Mouse (Mus musculus): ENCODE data around the gene Pkmyt1. TPM values are rescaled to one million over a fixed set of nuclear protein-coding genes. Genes with fewer than 3 reads are reported as not detected.
A peak's percentile ranks its signal among the peaks of the same experiment; 100 is the strongest.

Gene Pkmyt1
- polyA plus RNA-seq, 1 experiment from 2014 or later, result 57.9 TPM

DNA sequence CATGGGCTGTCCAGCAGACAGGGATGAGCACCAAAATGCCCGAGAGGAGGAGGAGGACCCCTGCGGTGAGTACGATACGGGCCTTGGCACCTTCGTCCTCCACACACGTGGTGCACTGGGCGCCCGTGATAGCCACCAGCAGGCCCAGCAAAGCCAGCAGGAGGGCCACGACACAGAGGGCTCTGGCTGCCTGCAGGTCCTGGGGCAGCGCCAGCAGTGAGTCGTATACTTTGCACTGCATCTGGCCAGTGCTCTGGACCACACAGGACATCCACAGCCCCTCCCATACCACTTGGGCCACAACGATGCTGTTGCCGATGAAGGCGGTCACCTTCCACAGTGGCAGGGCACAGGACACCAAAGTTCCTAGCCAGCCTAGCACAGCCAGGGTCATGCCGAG, 42.9 kb upstream of the Pkmyt1 start:
- no peak overlapping the region for H3K9ac ChIP-seq (ENCODE audit: low read length)
- peaks cover 47% of the 10 kb centered on the region for H3K27me3 ChIP-seq (replicated peaks; ENCODE audit: control insufficient read depth, insufficient read depth, low read length)
- no peaks in the 10 kb centered on the region for H3K9me3 ChIP-seq (ENCODE audit: control insufficient read depth, low read length)
- H3K27ac ChIP-seq (ENCODE audit: low read depth), result no peak overlapping the region
- H3K4me2 ChIP-seq (ENCODE audit: low read length), result no peak overlapping the region
- ATAC-seq (replicated peaks; ENCODE audit: low FRiP score, low TSS enrichment, low read depth) (no peak; the same call in 1 of the 2 replicates), DNase-seq (ENCODE audit: low spot score) (no peak)
- H3K4me3 ChIP-seq (ENCODE audit: low read depth, low read length), result no peak overlapping the region
- no peaks in the 10 kb centered on the region for H3K36me3 ChIP-seq (ENCODE audit: control insufficient read depth, insufficient read depth, low read length)
- H3K4me1 ChIP-seq (replicated peaks; ENCODE audit: control insufficient read depth, insufficient read depth, low read length), result no peaks in the 10 kb centered on the region
- 21% methylated on average over 15 of the region's 15 CpGs for WGBS

DNA sequence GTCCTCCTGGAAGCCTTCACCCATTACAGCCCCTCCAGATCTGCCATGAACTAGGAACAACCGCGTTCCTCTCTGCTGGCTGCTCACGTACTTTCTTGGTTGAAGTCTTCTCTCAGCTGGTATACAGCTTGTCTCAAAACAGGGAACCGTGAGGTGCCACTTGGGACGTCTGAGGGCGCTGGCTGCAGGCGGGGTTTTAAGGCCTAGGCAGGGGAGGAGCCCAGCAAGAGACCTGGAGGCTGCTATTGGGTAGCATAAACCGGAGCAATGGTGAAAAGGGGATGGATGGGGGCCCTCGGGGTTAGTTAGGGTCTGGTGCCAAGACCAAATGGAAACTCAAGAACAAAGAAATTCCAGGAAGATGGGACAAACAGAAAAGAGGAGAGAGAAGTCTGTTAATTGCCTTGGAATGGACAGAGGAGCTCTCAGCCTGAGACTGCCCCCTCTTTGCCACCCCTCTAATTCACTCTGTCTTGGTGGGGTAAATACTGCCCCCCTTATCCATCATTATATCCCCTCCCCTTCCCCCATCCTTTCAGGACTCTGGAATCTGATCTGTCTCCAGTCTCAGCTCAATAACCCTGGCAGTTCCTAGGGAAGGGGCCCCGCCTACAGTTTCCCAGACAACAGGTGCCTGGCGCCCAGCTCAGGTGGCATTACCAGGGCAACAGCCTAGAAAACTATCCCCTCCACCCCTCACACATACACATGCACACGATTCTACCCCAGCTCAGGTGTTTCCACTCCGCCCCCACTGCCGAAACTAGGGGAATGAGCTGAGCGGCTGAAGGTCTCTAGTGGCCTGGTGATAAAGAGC, 42.1 kb upstream of the Pkmyt1 start, which contains the start of gene Cldn9:
Cldn9 (minus strand) TSS at position 171 of the 817 bp plus-strand sequence.
- Histone ChIP-seq H3K9ac (ENCODE audit: low read length) (no peak within 1 kb of the TSS), H3K9me3 (ENCODE audit: control insufficient read depth, low read length) (no peaks in the 10 kb centered on the region), H3K4me1 (replicated peaks; ENCODE audit: control insufficient read depth, insufficient read depth, low read length) (no peaks in the 10 kb centered on the region), H3K27me3 (replicated peaks; ENCODE audit: control insufficient read depth, insufficient read depth, low read length) (peaks cover 39% of the 10 kb centered on the region), H3K27ac (ENCODE audit: low read depth) (no peak within 1 kb of the TSS), H3K4me2 (ENCODE audit: low read length) (no peak within 1 kb of the TSS), H3K36me3 (ENCODE audit: control insufficient read depth, insufficient read depth, low read length) (no peaks in the 10 kb centered on the region), H3K4me3 (ENCODE audit: low read depth, low read length) (no peak within 1 kb of the TSS)
- ATAC-seq (replicated peaks; ENCODE audit: low FRiP score, low TSS enrichment, low read depth) (peak; percentile 38; the same call in 1 of the 2 replicates), DNase-seq (ENCODE audit: low spot score) (no peak)
- WGBS, result 23% methylated on average over 15 of the region's 15 CpGs

DNA sequence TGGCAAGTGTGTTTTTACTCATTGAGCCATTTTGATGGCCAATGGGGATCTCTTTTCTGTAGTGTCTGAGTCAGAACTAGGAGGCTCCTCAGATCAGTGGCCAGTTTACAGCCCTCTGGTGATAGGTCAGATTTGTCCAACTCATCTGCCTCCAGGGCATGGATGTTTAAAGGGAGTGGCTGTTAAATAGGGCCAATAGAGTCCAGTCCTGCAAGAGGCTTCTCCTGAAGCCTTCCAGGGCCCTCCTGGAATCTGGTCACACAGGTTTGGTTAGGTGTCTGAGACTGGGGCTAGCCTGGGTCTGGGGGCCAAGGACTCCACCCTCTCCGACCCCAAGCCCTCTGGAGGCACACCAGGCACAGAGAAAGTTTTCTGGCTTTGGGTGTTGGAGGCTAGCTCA, 31.6 kb upstream of the Pkmyt1 start:
- ATAC-seq (replicated peaks; ENCODE audit: low FRiP score, low TSS enrichment, low read depth), result peak; percentile 70

GRCm38 (mm10) chr17:23695801-23696200, 30.3 kb upstream of the Pkmyt1 start:
- H3K36me3 ChIP-seq (ENCODE audit: control insufficient read depth, insufficient read depth, low read length), result no peaks in the 10 kb centered on the region
- H3K9ac ChIP-seq (ENCODE audit: low read length), result no peak overlapping the region
- no peak overlapping the region for H3K4me2 ChIP-seq (ENCODE audit: low read length)
- WGBS, result 11% methylated on average over 3 of the region's 3 CpGs
- H3K27me3 ChIP-seq (replicated peaks; ENCODE audit: control insufficient read depth, insufficient read depth, low read length), result peaks cover 18% of the 10 kb centered on the region; the same call in 1 of the 2 replicates
- no peak overlapping the region for H3K27ac ChIP-seq (ENCODE audit: low read depth)
- H3K9me3 ChIP-seq (ENCODE audit: control insufficient read depth, low read length), result no peaks in the 10 kb centered on the region
- no peak overlapping the region for H3K4me3 ChIP-seq (ENCODE audit: low read depth, low read length)
- no peak for ATAC-seq (replicated peaks; ENCODE audit: low FRiP score, low TSS enrichment, low read depth)
- H3K4me1 ChIP-seq (replicated peaks; ENCODE audit: control insufficient read depth, insufficient read depth, low read length), result no peaks in the 10 kb centered on the region; the same call in 1 of the 2 replicates
- DNase-seq (ENCODE audit: low spot score), result no peak

More for the DNA sequence above, 31.6 kb upstream of the Pkmyt1 start:
- H3K4me1 ChIP-seq (replicated peaks; ENCODE audit: control insufficient read depth, insufficient read depth, low read length), result no peaks in the 10 kb centered on the region; the same call in 1 of the 2 replicates
- no peak overlapping the region for H3K27ac ChIP-seq (ENCODE audit: low read depth)
- H3K4me2 ChIP-seq (ENCODE audit: low read length), result no peak overlapping the region
- no peak overlapping the region for H3K4me3 ChIP-seq (ENCODE audit: low read depth, low read length)
- 62% methylated on average over 1 of the region's 1 CpGs for WGBS
- H3K36me3 ChIP-seq (ENCODE audit: control insufficient read depth, insufficient read depth, low read length), result no peaks in the 10 kb centered on the region
- H3K27me3 ChIP-seq (replicated peaks; ENCODE audit: control insufficient read depth, insufficient read depth, low read length), result peaks cover 10% of the 10 kb centered on the region; the same call in 1 of the 2 replicates
- DNase-seq (ENCODE audit: low spot score), result no peak
- H3K9ac ChIP-seq (ENCODE audit: low read length), result no peak overlapping the region
- no peaks in the 10 kb centered on the region for H3K9me3 ChIP-seq (ENCODE audit: control insufficient read depth, low read length)

- no peaks in the 10 kb centered on the region; the same call in 1 of the 2 replicates for H3K4me1 ChIP-seq (replicated peaks; ENCODE audit: control insufficient read depth, insufficient read depth, low read length)
Measured at GRCm38 (mm10) chr17:23699131-23700077, 26.7 kb upstream of the Pkmyt1 start.

DNA sequence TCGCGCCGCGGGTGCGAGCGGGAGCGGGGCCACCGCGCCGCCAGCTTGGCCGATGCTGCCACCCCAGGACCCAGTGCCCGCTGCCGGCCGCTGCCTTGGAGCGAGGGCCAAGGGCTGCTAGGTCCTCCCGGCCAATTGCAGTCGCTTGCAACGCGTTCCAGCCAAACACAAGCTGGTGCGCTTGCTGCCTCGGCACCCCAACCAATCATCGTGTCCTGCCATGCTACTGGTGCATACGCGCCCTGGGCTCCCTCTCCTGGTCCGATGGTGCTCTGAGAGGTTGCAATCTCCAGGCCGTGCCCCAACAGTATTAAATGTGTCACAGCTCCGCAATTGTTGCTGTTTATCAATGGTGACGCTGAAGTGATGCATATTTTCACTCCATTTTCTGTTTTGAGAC, 26.1 kb upstream of the Pkmyt1 start:
- Histone ChIP-seq H3K9ac (ENCODE audit: low read length) (peak overlapping the region; percentile 41), H3K4me2 (ENCODE audit: low read length) (peak overlapping the region; percentile 99), H3K4me3 (ENCODE audit: low read depth, low read length) (peak overlapping the region; percentile 52), H3K4me1 (replicated peaks; ENCODE audit: control insufficient read depth, insufficient read depth, low read length) (no peaks in the 10 kb centered on the region; the same call in 1 of the 2 replicates), H3K27me3 (replicated peaks; ENCODE audit: control insufficient read depth, insufficient read depth, low read length) (peaks cover 21% of the 10 kb centered on the region; the same call in 1 of the 2 replicates), H3K36me3 (ENCODE audit: control insufficient read depth, insufficient read depth, low read length) (no peaks in the 10 kb centered on the region), H3K27ac (ENCODE audit: low read depth) (no peak overlapping the region), H3K9me3 (ENCODE audit: control insufficient read depth, low read length) (no peaks in the 10 kb centered on the region)
- peak; percentile 87 for DNase-seq (ENCODE audit: low spot score)
- 0% methylated on average over 27 of the region's 28 CpGs for WGBS
- ATAC-seq (replicated peaks; ENCODE audit: low FRiP score, low TSS enrichment, low read depth), result peak; percentile 90

More at GRCm38 (mm10) chr17:23699131-23700077, 26.7 kb upstream of the Pkmyt1 start:
- Histone ChIP-seq H3K27ac (ENCODE audit: low read depth) (no peak overlapping the region), H3K36me3 (ENCODE audit: control insufficient read depth, insufficient read depth, low read length) (no peaks in the 10 kb centered on the region), H3K9ac (ENCODE audit: low read length) (peak overlapping the region; percentile 41), H3K4me3 (ENCODE audit: low read depth, low read length) (peak overlapping the region; percentile 52), H3K9me3 (ENCODE audit: control insufficient read depth, low read length) (no peaks in the 10 kb centered on the region), H3K27me3 (replicated peaks; ENCODE audit: control insufficient read depth, insufficient read depth, low read length) (peaks cover 21% of the 10 kb centered on the region; the same call in 1 of the 2 replicates), H3K4me2 (ENCODE audit: low read length) (peak overlapping the region; percentile 99)
- ATAC-seq (replicated peaks; ENCODE audit: low FRiP score, low TSS enrichment, low read depth) (peak; percentile 29), DNase-seq (ENCODE audit: low spot score) (no peak)
- under 1% methylated on average over 61 of the region's 101 CpGs for WGBS

DNA sequence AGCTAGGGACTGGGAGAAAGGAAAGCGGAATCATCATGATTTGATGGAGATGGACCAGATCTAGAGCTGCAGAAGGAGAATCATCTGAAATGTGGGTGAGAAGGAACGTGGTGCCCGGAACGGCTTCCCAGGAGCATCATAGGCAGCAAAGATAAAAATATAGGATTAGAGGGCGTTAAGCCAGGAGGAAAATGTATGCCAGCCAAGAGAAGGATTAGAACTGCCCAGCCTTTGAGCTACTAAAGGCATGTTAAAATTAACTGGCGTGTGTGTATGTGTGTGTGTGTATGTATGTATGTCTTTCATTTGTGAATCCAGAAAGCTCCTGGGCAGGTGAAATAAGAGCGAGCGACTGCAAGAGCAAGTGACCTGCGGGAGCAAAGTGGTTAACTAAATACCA, 22.8 kb upstream of the Pkmyt1 start:
- Histone ChIP-seq H3K9ac (ENCODE audit: low read length) (no peak overlapping the region), H3K36me3 (ENCODE audit: control insufficient read depth, insufficient read depth, low read length) (no peaks in the 10 kb centered on the region), H3K27ac (ENCODE audit: low read depth) (no peak overlapping the region), H3K9me3 (ENCODE audit: control insufficient read depth, low read length) (no peaks in the 10 kb centered on the region), H3K4me2 (ENCODE audit: low read length) (no peak overlapping the region), H3K27me3 (replicated peaks; ENCODE audit: control insufficient read depth, insufficient read depth, low read length) (peaks cover 25% of the 10 kb centered on the region; the same call in 1 of the 2 replicates), H3K4me3 (ENCODE audit: low read depth, low read length) (no peak overlapping the region), H3K4me1 (replicated peaks; ENCODE audit: control insufficient read depth, insufficient read depth, low read length) (no peaks in the 10 kb centered on the region)
- no peak for ATAC-seq (replicated peaks; ENCODE audit: low FRiP score, low TSS enrichment, low read depth)
- WGBS, result 86% methylated on average over 9 of the region's 9 CpGs
- DNase-seq (ENCODE audit: low spot score), result no peak

- DNase-seq (ENCODE audit: low spot score), result no peak
- Histone ChIP-seq H3K4me1 (replicated peaks; ENCODE audit: control insufficient read depth, insufficient read depth, low read length) (no peaks in the 10 kb centered on the region), H3K9ac (ENCODE audit: low read length) (no peak overlapping the region), H3K4me3 (ENCODE audit: low read depth, low read length) (no peak overlapping the region), H3K27me3 (replicated peaks; ENCODE audit: control insufficient read depth, insufficient read depth, low read length) (peaks cover 12% of the 10 kb centered on the region; the same call in 1 of the 2 replicates), H3K27ac (ENCODE audit: low read depth) (no peak overlapping the region), H3K36me3 (ENCODE audit: control insufficient read depth, insufficient read depth, low read length) (no peaks in the 10 kb centered on the region), H3K9me3 (ENCODE audit: control insufficient read depth, low read length) (no peaks in the 10 kb centered on the region), H3K4me2 (ENCODE audit: low read length) (no peak overlapping the region)
- no peak for ATAC-seq (replicated peaks; ENCODE audit: low FRiP score, low TSS enrichment, low read depth)
- WGBS, result 60% methylated on average over 7 of the region's 7 CpGs
Measured at GRCm38 (mm10) chr17:23704741-23705140, 21.4 kb upstream of the Pkmyt1 start.
